Mouse (Mus musculus) MEL (cell line): ENCODE results near the gene Prc1. TPM values are rescaled to one million over a fixed set of nuclear protein-coding genes. Genes with fewer than 3 reads are reported as not detected.

Experiments
- DNase-seq: peaks from one replicate; pipeline ENCODE4 v3.0.0; 2011; ENCODE audit warnings: low read depth, low spot score
- H3K27ac ChIP-seq: 2 replicates; pipeline ENCODE4 v1.5.1; 2012; ENCODE audit warnings: low read depth, mild to moderate bottlenecking, control low read depth, low read length, moderate library complexity; ENCODE audit not compliant: control insufficient read depth
- H3K27me3 ChIP-seq, 2 experiments: fragments of 150-350 bp in 1 of 2; sonication (generic) in 1 of 2; 2 replicates each; pipeline ENCODE4 v1.6.1; 2012; ENCODE audit warnings: low read length in 2 of 2, mild to moderate bottlenecking in 2 of 2, improper control_type of control experiment in 1 of 2, moderate library complexity in 1 of 2; ENCODE audit not compliant: insufficient read depth in 2 of 2, control insufficient read depth in 1 of 2
- H3K36me3 ChIP-seq, 2 experiments: 2 replicates each; pipeline ENCODE4 v1.6.1; 2012 to 2014; ENCODE audit warnings: low read length in 2 of 2, improper control_type of control experiment in 1 of 2, inconsistent platforms in 1 of 2, mild to moderate bottlenecking in 1 of 2; ENCODE audit not compliant: insufficient read depth in 2 of 2, control insufficient read depth in 1 of 2
- H3K4me1 ChIP-seq, 2 experiments: fragments of 150-350 bp in 1 of 2; sonication (generic) in 1 of 2; 2 replicates each; pipeline ENCODE4 v1.6.1; 2012; ENCODE audit warnings: low read length in 2 of 2, improper control_type of control experiment in 1 of 2, mild to moderate bottlenecking in 1 of 2; ENCODE audit not compliant: insufficient read depth in 2 of 2, control insufficient read depth in 1 of 2
- H3K4me3 ChIP-seq, 2 experiments: fragments of 150-350 bp in 1 of 2; sonication (generic) in 1 of 2; 2 replicates each; pipeline ENCODE4 v1.5.1; 2012; ENCODE audit warnings: low read depth in 2 of 2, low read length in 2 of 2, mild to moderate bottlenecking in 2 of 2, moderate library complexity in 2 of 2, control low read depth in 1 of 2, improper control_type of control experiment in 1 of 2; ENCODE audit not compliant: control insufficient read depth in 1 of 2, insufficient read depth in 1 of 2
- H3K79me2 ChIP-seq: 2 replicates; pipeline ENCODE4 v1.6.1; 2012; ENCODE audit warnings: mild to moderate bottlenecking, low read length, moderate library complexity; ENCODE audit not compliant: control insufficient read depth, poor library complexity, insufficient read depth
- H3K9ac ChIP-seq: 2 replicates; pipeline ENCODE4 v1.6.1; 2012; ENCODE audit warnings: low read depth, mild to moderate bottlenecking, control low read depth, low read length, moderate library complexity; ENCODE audit not compliant: control insufficient read depth, poor library complexity, severe bottlenecking
- H3K9me3 ChIP-seq: fragments of 150-350 bp; sonication (generic); replicated peaks from 2 replicates; pipeline ENCODE4 v1.6.1; 2012; ENCODE audit warnings: mild to moderate bottlenecking, low read length, improper control_type of control experiment, moderate library complexity; ENCODE audit not compliant: insufficient read depth
- BHLHE40 ChIP-seq: IDR thresholded peaks from 2 replicates; pipeline ENCODE4 v1.6.1; 2012; ENCODE audit warnings: low read depth, mild to moderate bottlenecking, inconsistent platforms, low read length, improper control_type of control experiment, borderline replicate concordance
- CHD2 ChIP-seq: IDR thresholded peaks from 2 replicates; pipeline ENCODE4 v1.6.1; 2011; ENCODE audit warnings: low read length, improper control_type of control experiment
- CTCF ChIP-seq, 3 experiments: IDR thresholded peaks in 2 of 3; conservative IDR thresholded peaks in 1 of 3; 2 replicates each; pipeline ENCODE4 v1.5.1; 2011 to 2012; ENCODE audit warnings: low read length in 3 of 3, low read depth in 2 of 3, mild to moderate bottlenecking in 2 of 3, improper control_type of control experiment in 1 of 3, inconsistent platforms in 1 of 3, mixed read lengths in 1 of 3, moderate library complexity in 1 of 3; ENCODE audit not compliant: control insufficient read depth in 1 of 3, insufficient read depth in 1 of 3, poor library complexity in 1 of 3, severe bottlenecking in 1 of 3
- EP300 ChIP-seq, 2 experiments: IDR thresholded peaks; 2 replicates each; pipeline ENCODE4 v1.6.1; 2011; ENCODE audit warnings: improper control_type of control experiment in 2 of 2, low read length in 2 of 2, low read depth in 1 of 2, mild to moderate bottlenecking in 1 of 2
- GABPA ChIP-seq: IDR thresholded peaks from 2 replicates; pipeline ENCODE4 v1.6.1; 2012; ENCODE audit warnings: low read depth, mild to moderate bottlenecking, inconsistent platforms, low read length, improper control_type of control experiment, moderate library complexity
- HCFC1 ChIP-seq: IDR thresholded peaks from 2 replicates; pipeline ENCODE4 v1.6.1; 2012; ENCODE audit warnings: low read depth, mild to moderate bottlenecking, inconsistent platforms, low read length, improper control_type of control experiment, moderate library complexity
- JUND ChIP-seq: IDR thresholded peaks from 2 replicates; pipeline ENCODE4 v1.6.1; 2011; ENCODE audit warnings: low read depth, mild to moderate bottlenecking, improper control_type of control experiment, low read length
- MAFK ChIP-seq: IDR thresholded peaks from 2 replicates; pipeline ENCODE4 v1.6.1; 2011; ENCODE audit warnings: low read depth, mild to moderate bottlenecking, low read length, improper control_type of control experiment, borderline replicate concordance
- MAX ChIP-seq: IDR thresholded peaks from 2 replicates; pipeline ENCODE4 v1.6.1; 2011; ENCODE audit warnings: low read length, improper control_type of control experiment
- NELFE ChIP-seq: IDR thresholded peaks from 2 replicates; pipeline ENCODE4 v1.6.1; 2011; ENCODE audit warnings: low read depth, low read length, improper control_type of control experiment
- POLR2A ChIP-seq, 2 experiments: IDR thresholded peaks; 2 replicates each; pipeline ENCODE4 v1.6.1; 2011 to 2012; ENCODE audit warnings: low read length in 2 of 2, mild to moderate bottlenecking in 2 of 2, control low read depth in 1 of 2, improper control_type of control experiment in 1 of 2, low read depth in 1 of 2, moderate library complexity in 1 of 2; ENCODE audit not compliant: control insufficient read depth in 1 of 2, insufficient read depth in 1 of 2, poor library complexity in 1 of 2
- RCOR1 ChIP-seq: IDR thresholded peaks from 2 replicates; pipeline ENCODE4 v1.6.1; 2012; ENCODE audit warnings: low read depth, mild to moderate bottlenecking, inconsistent platforms, low read length, improper control_type of control experiment
- SIN3A ChIP-seq: IDR thresholded peaks from 2 replicates; pipeline ENCODE4 v1.6.1; 2012; ENCODE audit warnings: low read length, improper control_type of control experiment, inconsistent platforms
- SMC3 ChIP-seq: IDR thresholded peaks from 2 replicates; pipeline ENCODE4 v1.6.1; 2011; ENCODE audit warnings: low read depth, low read length, improper control_type of control experiment
- TAL1 ChIP-seq: IDR thresholded peaks from 2 replicates; pipeline ENCODE4 v1.6.1; 2012; ENCODE audit warnings: mild to moderate bottlenecking, inconsistent platforms, low read length, moderate library complexity, mixed read lengths
- TBP ChIP-seq: IDR thresholded peaks from 2 replicates; pipeline ENCODE4 v1.8.0; 2011; ENCODE audit warnings: low read depth, low read length, improper control_type of control experiment
- UBTF ChIP-seq: IDR thresholded peaks from 2 replicates; pipeline ENCODE4 v1.6.1; 2012; ENCODE audit warnings: low read depth, mild to moderate bottlenecking, inconsistent platforms, low read length, improper control_type of control experiment, moderate library complexity, borderline replicate concordance; ENCODE audit not compliant: insufficient read depth
- USF1 ChIP-seq: IDR thresholded peaks from 2 replicates; pipeline ENCODE4 v1.6.1; 2014; ENCODE audit warnings: low read depth, mild to moderate bottlenecking, inconsistent platforms, low read length, improper control_type of control experiment, moderate library complexity
- USF2 ChIP-seq, 2 experiments: IDR thresholded peaks; 2 replicates each; pipeline ENCODE4 v1.6.1; 2011 to 2012; ENCODE audit warnings: improper control_type of control experiment in 2 of 2, low read length in 2 of 2, borderline replicate concordance in 1 of 2, inconsistent platforms in 1 of 2, low read depth in 1 of 2, mild to moderate bottlenecking in 1 of 2; ENCODE audit not compliant: insufficient read depth in 1 of 2
- polyA plus RNA-seq, 2 experiments: library from polyadenylated mRNA; stranded (reverse) in 1 of 2; unstranded in 1 of 2; fragments of >175 nt in 1 of 2; fragments of >200 nt in 1 of 2; gene quantifications; 2 replicates each; pipeline versions ENCODE4 v1.2.1 to v1.2.4; 2012; ENCODE audit warnings: low replicate concordance in 2 of 2, low read depth in 1 of 2; ENCODE audit not compliant: insufficient read length in 2 of 2, insufficient read depth in 1 of 2, missing spikeins in 1 of 2
- total RNA-seq: library from RNA; depleted of rRNA; stranded (reverse); fragments of 300-350 nt; gene quantifications from 2 replicates; pipeline ENCODE4 v1.2.3, GENCODE M21; 2012

The Prc1 gene
- total and polyA plus RNA-seq, 3 experiments = 68.5 to 108 (median 82.2) TPM

DNA sequence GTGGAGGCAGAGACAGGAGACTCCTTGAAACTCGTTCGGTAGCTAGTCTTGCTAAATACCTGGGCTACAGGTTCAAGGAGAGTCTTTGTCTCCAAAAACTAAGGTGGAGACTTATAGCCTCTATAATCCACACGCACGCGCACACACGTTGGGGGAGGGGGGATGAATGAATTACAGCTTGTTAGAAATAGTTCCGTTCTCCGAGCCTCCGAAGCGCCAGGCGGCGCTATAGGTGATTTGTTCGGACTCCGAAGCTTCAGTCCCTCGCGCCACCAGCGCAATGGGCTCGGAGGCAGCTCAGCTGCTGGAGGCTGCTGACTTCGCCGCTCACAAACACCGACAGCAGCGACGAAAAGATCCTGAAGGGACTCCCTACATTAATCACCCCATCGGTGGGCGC is 48.6 kb downstream of the Prc1 start, which contains the start of gene Hddc3 (continued):
- TF ChIP-seq POLR2A (IDR thresholded peaks at IDR 0.05; ENCODE audit: control insufficient read depth in 1 of 2, insufficient read depth in 1 of 2, low read depth in 1 of 2, low read length in 2 of 2, poor library complexity in 1 of 2) = peak; percentile 89 to 91
- TF ChIP-seq USF2 (IDR thresholded peaks at IDR 0.05; ENCODE audit: borderline replicate concordance in 1 of 2, insufficient read depth in 1 of 2, low read depth in 1 of 2, low read length in 2 of 2) = no peak

DNA sequence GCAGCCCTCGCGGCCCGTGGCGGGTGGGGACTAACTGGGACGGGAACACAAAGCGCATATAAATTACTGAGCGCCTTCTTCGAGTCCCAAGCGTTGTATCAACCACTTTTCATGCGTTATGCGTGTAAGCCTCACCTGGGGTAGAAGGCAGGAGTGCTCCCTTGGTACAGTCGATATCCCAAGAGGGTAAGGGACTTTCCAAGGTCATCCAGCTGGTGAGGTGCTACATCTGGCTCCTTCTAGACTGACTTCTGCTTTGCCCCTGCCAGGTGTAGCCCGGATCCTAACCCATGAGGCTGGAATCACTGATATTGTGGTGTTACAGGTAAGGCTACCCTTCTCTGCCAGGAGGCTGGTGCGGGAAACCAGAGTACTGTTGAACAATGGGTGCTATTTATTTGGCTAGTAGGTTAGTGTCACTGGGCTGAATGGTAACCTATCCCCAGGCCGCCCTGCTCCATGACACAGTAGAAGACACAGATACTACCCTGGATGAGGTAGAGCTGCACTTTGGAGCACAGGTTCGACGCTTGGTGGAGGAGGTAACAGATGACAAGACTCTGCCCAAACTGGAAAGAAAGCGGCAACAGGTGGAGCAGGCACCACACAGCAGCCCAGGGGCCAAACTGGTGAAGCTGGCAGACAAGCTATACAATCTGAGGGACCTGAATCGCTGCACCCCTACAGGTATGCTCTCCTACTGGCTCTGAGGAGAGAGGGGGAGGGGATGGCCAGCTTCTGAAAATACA is 49.2 kb downstream of the Prc1 start:
- Histone ChIP-seq H3K36me3 (peaks cover 0 to 11% of the 10 kb centered on the region in 2 experiments; a peak in 2 of 4 replicates), H3K9me3 (no peaks in the 10 kb centered on the region), H3K4me3 (peak overlapping the region; percentile 59 to 73), H3K79me2 (peaks cover 11% of the 10 kb centered on the region), H3K4me1 (peaks cover 0 to 31% of the 10 kb centered on the region in 2 experiments; a peak in 3 of 4 replicates), H3K27me3 (no peaks in the 10 kb centered on the region), H3K27ac (peak overlapping the region; percentile 58), H3K9ac (peak overlapping the region; percentile 93)
- TF ChIP-seq MAX (no peak), CTCF (IDR thresholded peaks at IDR 0.05 in 2 of 3, conservative IDR thresholded peaks at IDR 0.05 in 1 of 3; ENCODE audit: control insufficient read depth in 1 of 3, insufficient read depth in 1 of 3, low read depth in 2 of 3, low read length in 3 of 3, poor library complexity in 1 of 3, severe bottlenecking in 1 of 3) (no peak), RCOR1 (no peak), SIN3A (peak; percentile 8), EP300 (IDR thresholded peaks at IDR 0.05; ENCODE audit: low read depth in 1 of 2, low read length in 2 of 2) (no peak), JUND (no peak), TBP (peak; percentile 10; the same call in 1 of the 2 replicates)
- DNase-seq = no peak

DNA sequence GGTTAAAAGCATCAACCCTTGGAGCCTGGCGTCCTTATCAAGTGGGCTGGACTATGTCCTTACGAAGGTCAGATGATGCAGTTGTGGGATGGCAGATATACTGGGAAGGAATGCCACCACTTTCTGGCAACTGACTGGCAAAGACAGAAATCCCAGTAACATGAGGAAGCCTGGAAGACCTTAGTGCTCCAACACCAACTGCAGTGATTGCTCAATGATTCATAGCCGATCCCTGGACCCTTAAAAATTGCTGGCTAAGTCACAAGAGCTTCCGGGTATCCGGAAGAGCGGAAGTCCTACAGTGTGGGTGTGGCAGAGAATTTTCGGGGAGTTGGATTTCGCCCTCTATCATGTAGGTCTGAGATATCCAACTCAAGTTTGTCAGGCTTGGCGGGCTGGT is 51.9 kb downstream of the Prc1 start:
- H3K27me3 ChIP-seq = no peaks in the 10 kb centered on the region
- DNase-seq = no peak
- TF ChIP-seq TBP (no peak), BHLHE40 (no peak), CTCF (IDR thresholded peaks at IDR 0.05 in 2 of 3, conservative IDR thresholded peaks at IDR 0.05 in 1 of 3; ENCODE audit: control insufficient read depth in 1 of 3, insufficient read depth in 1 of 3, low read depth in 2 of 3, low read length in 3 of 3, poor library complexity in 1 of 3, severe bottlenecking in 1 of 3) (no peak), GABPA (no peak), CHD2 (no peak), UBTF (no peak), TAL1 (no peak), SMC3 (no peak), NELFE (no peak), RCOR1 (no peak), MAFK (no peak), MAX (no peak), HCFC1 (no peak), USF1 (no peak), SIN3A (no peak)
- no peak overlapping the region for H3K4me3 ChIP-seq
- H3K9me3 ChIP-seq = no peaks in the 10 kb centered on the region
- no peaks in the 10 kb centered on the region; the same call in 1 of the 2 replicates for H3K79me2 ChIP-seq
- no peak overlapping the region for H3K27ac ChIP-seq
- H3K9ac ChIP-seq = no peak overlapping the region
- peaks cover 0 to 6% of the 10 kb centered on the region in 2 experiments; a peak in 1 of 4 replicates for H3K36me3 ChIP-seq
- peaks cover 0 to 23% of the 10 kb centered on the region in 2 experiments; a peak in 3 of 4 replicates for H3K4me1 ChIP-seq
